ENCODE assay signal across 13 mouse cellular contexts in the genomic region with DNA sequence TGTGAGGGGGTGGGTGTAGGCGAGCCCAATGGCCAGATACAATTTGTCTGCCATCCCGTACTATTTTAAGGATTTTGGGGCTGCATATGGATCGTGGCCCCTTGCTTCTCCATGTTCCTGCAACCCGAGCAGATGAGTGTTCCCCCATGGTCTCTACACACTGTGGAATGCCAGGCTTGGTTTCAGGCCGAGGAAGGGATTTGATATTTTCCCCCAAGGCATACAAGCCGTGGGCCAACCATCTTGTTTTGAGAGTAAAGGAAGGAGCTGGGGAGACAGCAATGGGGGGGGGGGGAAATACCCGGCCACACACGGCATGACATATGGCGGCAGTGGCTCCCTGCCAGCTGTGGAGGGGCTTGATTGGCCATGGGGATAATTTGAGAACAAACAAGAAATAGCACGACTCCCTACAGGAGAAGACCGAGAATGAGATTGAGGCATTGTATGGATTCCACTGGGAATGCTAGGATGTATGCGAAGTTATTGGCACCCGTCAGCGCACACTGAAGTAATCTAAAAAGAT.
"Had no signal": no experiment of that assay in that cellular context is flagged by ENCODE, and none has a peak within 500 bp of the region (broad histone marks: within the 10 kb centered on the region; RNA-seq: fewer than 3 reads in every experiment).

No protein-coding gene starts in this region.

- H3K27me3 ChIP-seq: limb, embryonic 13.5 days; midbrain, embryonic 12.5 days; neural tube, embryonic 13.5 days had no signal

- ATAC-seq: midbrain, embryonic 16.5 days had no signal

- H3K9ac ChIP-seq: limb, embryonic 13.5 days; liver, embryonic 14.5 days; midbrain, embryonic 12.5 days; neural tube, embryonic 13.5 days had no signal

- H3K27ac ChIP-seq: limb, embryonic 13.5 days; liver, embryonic 14.5 days; midbrain, embryonic 12.5 days; neural tube, embryonic 13.5 days had no signal

- H3K36me3 ChIP-seq: limb, embryonic 13.5 days; midbrain, embryonic 12.5 days; neural tube, embryonic 13.5 days had no signal

- H3K4me2 ChIP-seq: limb, embryonic 13.5 days; midbrain, embryonic 12.5 days; neural tube, embryonic 13.5 days had no signal

- H3K4me1 ChIP-seq: limb, embryonic 13.5 days; midbrain, embryonic 12.5 days; neural tube, embryonic 13.5 days had no signal

- H3K4me3 ChIP-seq: limb, embryonic 13.5 days; midbrain, embryonic 12.5 days; neural tube, embryonic 13.5 days had no signal

- DNase-seq: kidney, postnatal 25 days; layer of hippocampus, adult 9-11 months; layer of hippocampus, postnatal 36 days; lung, adult 18-20 months; retina, postnatal 1 day; right cerebral cortex, postnatal 14 days; thymus, adult 18-20 months; thymus, postnatal 14 days had no signal

- H3K9me3 ChIP-seq: limb, embryonic 13.5 days; midbrain, embryonic 12.5 days; neural tube, embryonic 13.5 days had no signal
